Mouse (Mus musculus) MEL (cell line): ENCODE results near the gene Nmb. TPM values are rescaled to one million over a fixed set of nuclear protein-coding genes. Genes with fewer than 3 reads are reported as not detected.

Experiments
- DNase-seq: peaks from one replicate; pipeline ENCODE4 v3.0.0; 2011; ENCODE audit warnings: low read depth, low spot score
- H3K27ac ChIP-seq: 2 replicates; pipeline ENCODE4 v1.5.1; 2012; ENCODE audit warnings: low read depth, mild to moderate bottlenecking, control low read depth, low read length, moderate library complexity; ENCODE audit not compliant: control insufficient read depth
- H3K27me3 ChIP-seq, 2 experiments: fragments of 150-350 bp in 1 of 2; sonication (generic) in 1 of 2; 2 replicates each; pipeline ENCODE4 v1.6.1; 2012; ENCODE audit warnings: low read length in 2 of 2, mild to moderate bottlenecking in 2 of 2, improper control_type of control experiment in 1 of 2, moderate library complexity in 1 of 2; ENCODE audit not compliant: insufficient read depth in 2 of 2, control insufficient read depth in 1 of 2
- H3K36me3 ChIP-seq, 2 experiments: 2 replicates each; pipeline ENCODE4 v1.6.1; 2012 to 2014; ENCODE audit warnings: low read length in 2 of 2, improper control_type of control experiment in 1 of 2, inconsistent platforms in 1 of 2, mild to moderate bottlenecking in 1 of 2; ENCODE audit not compliant: insufficient read depth in 2 of 2, control insufficient read depth in 1 of 2
- H3K4me1 ChIP-seq, 2 experiments: fragments of 150-350 bp in 1 of 2; sonication (generic) in 1 of 2; 2 replicates each; pipeline ENCODE4 v1.6.1; 2012; ENCODE audit warnings: low read length in 2 of 2, improper control_type of control experiment in 1 of 2, mild to moderate bottlenecking in 1 of 2; ENCODE audit not compliant: insufficient read depth in 2 of 2, control insufficient read depth in 1 of 2
- H3K4me3 ChIP-seq, 2 experiments: fragments of 150-350 bp in 1 of 2; sonication (generic) in 1 of 2; 2 replicates each; pipeline ENCODE4 v1.5.1; 2012; ENCODE audit warnings: low read depth in 2 of 2, low read length in 2 of 2, mild to moderate bottlenecking in 2 of 2, moderate library complexity in 2 of 2, control low read depth in 1 of 2, improper control_type of control experiment in 1 of 2; ENCODE audit not compliant: control insufficient read depth in 1 of 2, insufficient read depth in 1 of 2
- H3K79me2 ChIP-seq: 2 replicates; pipeline ENCODE4 v1.6.1; 2012; ENCODE audit warnings: mild to moderate bottlenecking, low read length, moderate library complexity; ENCODE audit not compliant: control insufficient read depth, poor library complexity, insufficient read depth
- H3K9ac ChIP-seq: 2 replicates; pipeline ENCODE4 v1.6.1; 2012; ENCODE audit warnings: low read depth, mild to moderate bottlenecking, control low read depth, low read length, moderate library complexity; ENCODE audit not compliant: control insufficient read depth, poor library complexity, severe bottlenecking
- H3K9me3 ChIP-seq: fragments of 150-350 bp; sonication (generic); replicated peaks from 2 replicates; pipeline ENCODE4 v1.6.1; 2012; ENCODE audit warnings: mild to moderate bottlenecking, low read length, improper control_type of control experiment, moderate library complexity; ENCODE audit not compliant: insufficient read depth
- CHD2 ChIP-seq: IDR thresholded peaks from 2 replicates; pipeline ENCODE4 v1.6.1; 2011; ENCODE audit warnings: low read length, improper control_type of control experiment
- E2F4 ChIP-seq: IDR thresholded peaks from 2 replicates; pipeline ENCODE4 v1.6.1; 2011; ENCODE audit warnings: low read depth, low read length, improper control_type of control experiment, borderline replicate concordance
- ELF1 ChIP-seq: IDR thresholded peaks from 2 replicates; pipeline ENCODE4 v1.6.1; 2014; ENCODE audit warnings: low read depth, mild to moderate bottlenecking, inconsistent platforms, low read length, improper control_type of control experiment, moderate library complexity
- ETS1 ChIP-seq: IDR thresholded peaks from 2 replicates; pipeline ENCODE4 v1.6.1; 2012; ENCODE audit warnings: low read depth, mild to moderate bottlenecking, inconsistent platforms, low read length, improper control_type of control experiment, moderate library complexity
- GABPA ChIP-seq: IDR thresholded peaks from 2 replicates; pipeline ENCODE4 v1.6.1; 2012; ENCODE audit warnings: low read depth, mild to moderate bottlenecking, inconsistent platforms, low read length, improper control_type of control experiment, moderate library complexity
- HCFC1 ChIP-seq: IDR thresholded peaks from 2 replicates; pipeline ENCODE4 v1.6.1; 2012; ENCODE audit warnings: low read depth, mild to moderate bottlenecking, inconsistent platforms, low read length, improper control_type of control experiment, moderate library complexity
- KAT2A ChIP-seq: conservative IDR thresholded peaks from 2 replicates; pipeline ENCODE4 v1.6.1; 2012; ENCODE audit warnings: low read depth, low read length, improper control_type of control experiment, inconsistent platforms
- MEF2A ChIP-seq: IDR thresholded peaks from 2 replicates; pipeline ENCODE4 v1.6.1; 2014; ENCODE audit warnings: low read depth, mild to moderate bottlenecking, inconsistent platforms, low read length, improper control_type of control experiment; ENCODE audit not compliant: poor library complexity, insufficient replicate concordance, severe bottlenecking; ENCODE audit errors: extremely low read depth
- MYB ChIP-seq: IDR thresholded peaks from 2 replicates; pipeline ENCODE4 v1.6.1; 2011; ENCODE audit warnings: mild to moderate bottlenecking, low read depth, low read length, improper control_type of control experiment
- NRF1 ChIP-seq: IDR thresholded peaks from 2 replicates; pipeline ENCODE4 v1.6.1; 2014; ENCODE audit warnings: low read depth, mild to moderate bottlenecking, inconsistent platforms, low read length, improper control_type of control experiment, moderate library complexity; ENCODE audit not compliant: poor library complexity, insufficient read depth, severe bottlenecking
- POLR2A ChIP-seq, 2 experiments: IDR thresholded peaks; 2 replicates each; pipeline ENCODE4 v1.6.1; 2011 to 2012; ENCODE audit warnings: low read length in 2 of 2, mild to moderate bottlenecking in 2 of 2, control low read depth in 1 of 2, improper control_type of control experiment in 1 of 2, low read depth in 1 of 2, moderate library complexity in 1 of 2; ENCODE audit not compliant: control insufficient read depth in 1 of 2, insufficient read depth in 1 of 2, poor library complexity in 1 of 2
- RAD21 ChIP-seq: IDR thresholded peaks from 2 replicates; pipeline ENCODE4 v1.6.1; 2011; ENCODE audit warnings: mild to moderate bottlenecking, low read depth, low read length, improper control_type of control experiment
- RCOR1 ChIP-seq: IDR thresholded peaks from 2 replicates; pipeline ENCODE4 v1.6.1; 2012; ENCODE audit warnings: low read depth, mild to moderate bottlenecking, inconsistent platforms, low read length, improper control_type of control experiment
- SIN3A ChIP-seq: IDR thresholded peaks from 2 replicates; pipeline ENCODE4 v1.6.1; 2012; ENCODE audit warnings: low read length, improper control_type of control experiment, inconsistent platforms
- SMC3 ChIP-seq: IDR thresholded peaks from 2 replicates; pipeline ENCODE4 v1.6.1; 2011; ENCODE audit warnings: low read depth, low read length, improper control_type of control experiment
- TAL1 ChIP-seq: IDR thresholded peaks from 2 replicates; pipeline ENCODE4 v1.6.1; 2012; ENCODE audit warnings: mild to moderate bottlenecking, inconsistent platforms, low read length, moderate library complexity, mixed read lengths
- TCF12 ChIP-seq: IDR thresholded peaks from 2 replicates; pipeline ENCODE4 v1.6.1; 2014; ENCODE audit warnings: low read depth, mild to moderate bottlenecking, inconsistent platforms, low read length, improper control_type of control experiment, moderate library complexity
- UBTF ChIP-seq: IDR thresholded peaks from 2 replicates; pipeline ENCODE4 v1.6.1; 2012; ENCODE audit warnings: low read depth, mild to moderate bottlenecking, inconsistent platforms, low read length, improper control_type of control experiment, moderate library complexity, borderline replicate concordance; ENCODE audit not compliant: insufficient read depth
- USF1 ChIP-seq: IDR thresholded peaks from 2 replicates; pipeline ENCODE4 v1.6.1; 2014; ENCODE audit warnings: low read depth, mild to moderate bottlenecking, inconsistent platforms, low read length, improper control_type of control experiment, moderate library complexity
- ZKSCAN1 ChIP-seq: IDR thresholded peaks from 2 replicates; pipeline ENCODE4 v1.6.1; 2012; ENCODE audit warnings: low read depth, mild to moderate bottlenecking, inconsistent platforms, low read length, improper control_type of control experiment, moderate library complexity
- ZNF384 ChIP-seq: IDR thresholded peaks from 2 replicates; pipeline ENCODE4 v1.6.1; 2012; ENCODE audit warnings: low read depth, mild to moderate bottlenecking, inconsistent platforms, low read length, improper control_type of control experiment
- polyA plus RNA-seq, 2 experiments: library from polyadenylated mRNA; stranded (reverse) in 1 of 2; unstranded in 1 of 2; fragments of >175 nt in 1 of 2; fragments of >200 nt in 1 of 2; gene quantifications; 2 replicates each; pipeline versions ENCODE4 v1.2.1 to v1.2.4; 2012; ENCODE audit warnings: low replicate concordance in 2 of 2, low read depth in 1 of 2; ENCODE audit not compliant: insufficient read length in 2 of 2, insufficient read depth in 1 of 2, missing spikeins in 1 of 2
- total RNA-seq: library from RNA; depleted of rRNA; stranded (reverse); fragments of 300-350 nt; gene quantifications from 2 replicates; pipeline ENCODE4 v1.2.3, GENCODE M21; 2012

Nmb gene
- total and polyA plus RNA-seq, 3 experiments: 4.4 to 4.6 TPM; not detected in 1

DNA sequence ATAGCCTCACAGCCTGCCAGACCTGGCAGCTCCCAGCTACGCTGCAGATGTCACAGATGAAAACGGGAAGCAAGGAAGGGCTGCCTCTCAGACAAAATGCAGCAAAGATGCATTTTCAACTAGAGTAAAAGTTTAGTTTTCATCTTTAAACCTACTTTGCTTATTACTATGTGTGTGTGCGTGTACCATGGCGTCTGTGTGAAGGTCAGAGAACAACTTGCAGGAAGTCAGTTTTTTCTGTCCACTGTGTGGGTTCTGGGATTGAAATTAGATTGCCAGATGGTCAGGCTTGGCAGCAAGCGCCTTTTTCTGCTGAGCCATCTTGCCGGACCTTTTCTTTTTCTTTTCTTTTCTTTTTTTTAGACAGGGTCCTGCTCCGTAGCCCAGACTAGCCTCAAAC, 10.7 kb downstream of the Nmb start:
- H3K4me1 ChIP-seq: peaks cover 0 to 8% of the 10 kb centered on the region in 2 experiments; a peak in 3 of 4 replicates
- peaks cover 8 to 12% of the 10 kb centered on the region in 2 experiments for H3K36me3 ChIP-seq
- H3K4me3 ChIP-seq: no peak overlapping the region

DNA sequence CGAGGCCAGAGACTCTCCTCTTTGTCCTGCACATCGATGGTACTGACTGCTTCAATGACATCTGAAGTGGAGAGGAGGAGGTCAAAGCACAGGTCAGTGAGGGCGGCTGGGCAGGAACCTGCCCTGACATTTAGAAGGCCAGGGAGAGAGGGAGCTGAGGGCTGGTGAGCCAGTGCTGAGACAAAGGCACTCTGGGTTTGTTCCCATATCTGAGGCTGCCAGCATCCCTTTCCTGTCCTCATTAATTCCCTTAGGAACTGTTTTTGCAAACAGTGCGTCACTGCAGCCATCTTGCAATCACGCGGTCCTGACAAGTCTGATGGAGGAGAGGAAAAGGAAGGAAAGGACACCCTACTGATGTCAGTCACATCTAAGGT, 11.1 kb downstream of the Nmb start:
- Histone ChIP-seq H3K36me3 (peaks cover 5 to 12% of the 10 kb centered on the region in 2 experiments), H3K9ac (no peak overlapping the region), H3K9me3 (no peaks in the 10 kb centered on the region), H3K4me3 (no peak overlapping the region), H3K27ac (no peak overlapping the region), H3K4me1 (peaks cover 0 to 11% of the 10 kb centered on the region in 2 experiments; a peak in 3 of 4 replicates), H3K27me3 (no peaks in the 10 kb centered on the region), H3K79me2 (0 out of 2 replicates have a peak, but pooled peaks cover 2% of the 10 kb centered on the region)
- no peak for TF ChIP-seq ELF1
- no peak for TF ChIP-seq MEF2A
- TF ChIP-seq SIN3A: no peak
- no peak for TF ChIP-seq GABPA
- TF ChIP-seq TAL1: no peak
- TF ChIP-seq ZNF384: no peak
- TF ChIP-seq RAD21: no peak
- TF ChIP-seq NRF1: no peak
- TF ChIP-seq RCOR1: no peak
- no peak for TF ChIP-seq E2F4
- no peak for TF ChIP-seq MYB
- no peak for TF ChIP-seq ZKSCAN1
- no peak for TF ChIP-seq CHD2
- DNase-seq: no peak

More for the DNA sequence above, 10.7 kb downstream of the Nmb start:
- Histone ChIP-seq H3K79me2 (0 out of 2 replicates have a peak, but pooled peaks cover 2% of the 10 kb centered on the region), H3K27me3 (no peaks in the 10 kb centered on the region), H3K9me3 (no peaks in the 10 kb centered on the region), H3K27ac (no peak overlapping the region), H3K9ac (no peak overlapping the region)
- TF ChIP-seq HCFC1: no peak
- TF ChIP-seq ZKSCAN1: no peak
- TF ChIP-seq POLR2A (IDR thresholded peaks at IDR 0.05; ENCODE audit: control insufficient read depth in 1 of 2, insufficient read depth in 1 of 2, low read depth in 1 of 2, low read length in 2 of 2, poor library complexity in 1 of 2): no peak
- no peak for TF ChIP-seq USF1
- no peak for TF ChIP-seq MYB
- TF ChIP-seq MEF2A: no peak
- TF ChIP-seq GABPA: no peak
- TF ChIP-seq SMC3: no peak
- TF ChIP-seq ETS1: no peak
- no peak for TF ChIP-seq KAT2A
- TF ChIP-seq UBTF: no peak
- TF ChIP-seq CHD2: no peak
- TF ChIP-seq TCF12: no peak
- DNase-seq: no peak
